Mouse (Mus musculus) neural tube, embryonic 11.5 days (tissue): Measurements from ENCODE around the gene Grid2. TPM values are rescaled to one million over a fixed set of nuclear protein-coding genes. Genes with fewer than 3 reads are reported as not detected.

Experiments used
- ATAC-seq: fragments of 200-750 bp; cut with Nextera tagmentation; 2 replicates; pipeline ENCODE4 v1.8.0; 2017; ENCODE audit warnings: moderate number of reproducible peaks, mild to moderate bottlenecking, moderate TSS enrichment, moderate library complexity; ENCODE audit not compliant: insufficient read depth, low FRiP score, low TSS enrichment
- DNase-seq: peaks from one replicate; pipeline ENCODE4 v3.0.0-alpha.2; 2015; ENCODE audit warnings: low spot score
- H3K27ac ChIP-seq: fragments of 300-500 bp; sonication (generic); 2 replicates; pipeline ENCODE4 v1.5.1; 2014; ENCODE audit warnings: low read depth, mild to moderate bottlenecking, low read length
- H3K27me3 ChIP-seq: fragments of 300-500 bp; sonication (generic); 2 replicates; pipeline ENCODE4 v1.6.1; 2014; ENCODE audit warnings: mild to moderate bottlenecking, low read length, mixed read lengths; ENCODE audit not compliant: control insufficient read depth, insufficient read depth
- H3K36me3 ChIP-seq: fragments of 300-500 bp; sonication (generic); 2 replicates; pipeline ENCODE4 v1.6.1; 2014; ENCODE audit warnings: mild to moderate bottlenecking, low read length, moderate library complexity, mixed read lengths; ENCODE audit not compliant: control insufficient read depth, insufficient read depth
- H3K4me1 ChIP-seq: fragments of 300-500 bp; sonication (generic); 2 replicates; pipeline ENCODE4 v1.6.1; 2014; ENCODE audit warnings: low read length, mixed read lengths; ENCODE audit not compliant: control insufficient read depth, insufficient read depth
- H3K4me2 ChIP-seq: fragments of 300-500 bp; sonication (generic); 2 replicates; pipeline ENCODE4 v1.6.1; 2014; ENCODE audit warnings: low read depth, mild to moderate bottlenecking, moderate library complexity
- H3K4me3 ChIP-seq: fragments of 300-500 bp; sonication (generic); 2 replicates; pipeline ENCODE4 v1.5.1; 2014; ENCODE audit warnings: low read depth, low read length
- H3K9ac ChIP-seq: fragments of 300-500 bp; sonication (generic); 2 replicates; pipeline ENCODE4 v1.6.1; 2014; ENCODE audit warnings: mild to moderate bottlenecking, low read length
- H3K9me3 ChIP-seq: fragments of 300-500 bp; sonication (generic); 2 replicates; pipeline ENCODE4 v1.6.1; 2016; ENCODE audit warnings: low read length; ENCODE audit not compliant: control insufficient read depth
- WGBS: fragments of 180-500 bp; shearing (Covaris S2); extraction: QIAGEN DNeasy Blood & Tissue Kit; methylation state at CpG from one replicate; pipeline ENCODE4 v1.1.7; 2014; 5-methylcytosine and 5-hydroxymethylcytosine counted together
- polyA plus RNA-seq: library from polyadenylated mRNA; unstranded; fragments of >200 nt; fragmentation: Nextera tagmentation; extraction: Ambion mirVana; gene quantifications from 2 replicates; pipeline ENCODE4 v1.2.1, GENCODE M21; 2014

Gene Grid2
- polyA plus RNA-seq, 1 experiment from 2014 or later: 3.3 TPM

DNA sequence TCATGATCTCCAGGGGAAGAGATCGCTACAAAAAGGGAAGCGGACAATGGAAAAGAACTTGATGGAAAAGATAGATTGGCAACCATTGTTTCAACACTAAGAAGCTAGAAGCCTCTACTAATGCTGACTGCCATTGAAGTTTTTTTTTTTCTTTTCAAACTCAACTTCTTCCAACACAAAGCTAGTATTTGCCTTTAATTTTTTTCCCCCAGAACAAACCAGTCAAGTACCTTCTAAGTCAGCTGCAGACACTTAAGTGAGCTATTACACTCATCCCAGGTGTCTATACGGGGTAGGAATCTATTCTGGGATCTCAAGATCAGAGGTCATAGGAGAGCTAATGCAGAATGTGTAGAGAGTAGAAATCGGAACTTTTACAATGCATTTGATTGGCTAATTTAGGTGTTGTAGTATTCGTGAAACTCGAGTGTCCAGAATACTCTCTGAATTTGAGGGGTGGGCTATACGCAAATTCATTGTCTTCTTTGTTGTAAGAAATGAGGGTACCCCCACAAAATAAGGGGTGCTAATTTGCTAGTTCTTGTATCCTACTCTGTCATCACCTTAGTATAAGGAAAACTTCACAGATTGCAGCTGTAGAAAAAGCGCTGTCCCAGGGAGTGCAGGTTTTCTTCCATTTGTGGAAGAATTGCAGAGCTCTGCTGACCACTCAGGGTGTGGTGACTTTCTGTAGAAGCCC lies 1476.1 kb downstream of the Grid2 start:
- WGBS: 3% methylated on average over 8 of the region's 8 CpGs
- no peak overlapping the region for H3K9ac ChIP-seq
- H3K27me3 ChIP-seq: peaks cover 90% of the 10 kb centered on the region
- DNase-seq (no peak), ATAC-seq (no peak)
- H3K9me3 ChIP-seq: no peaks in the 10 kb centered on the region
- no peaks in the 10 kb centered on the region for H3K36me3 ChIP-seq
- no peak overlapping the region for H3K4me3 ChIP-seq
- no peak overlapping the region for H3K4me2 ChIP-seq
- peaks cover 14% of the 10 kb centered on the region; the same call in 1 of the 2 replicates for H3K4me1 ChIP-seq
- H3K27ac ChIP-seq: no peak overlapping the region

DNA sequence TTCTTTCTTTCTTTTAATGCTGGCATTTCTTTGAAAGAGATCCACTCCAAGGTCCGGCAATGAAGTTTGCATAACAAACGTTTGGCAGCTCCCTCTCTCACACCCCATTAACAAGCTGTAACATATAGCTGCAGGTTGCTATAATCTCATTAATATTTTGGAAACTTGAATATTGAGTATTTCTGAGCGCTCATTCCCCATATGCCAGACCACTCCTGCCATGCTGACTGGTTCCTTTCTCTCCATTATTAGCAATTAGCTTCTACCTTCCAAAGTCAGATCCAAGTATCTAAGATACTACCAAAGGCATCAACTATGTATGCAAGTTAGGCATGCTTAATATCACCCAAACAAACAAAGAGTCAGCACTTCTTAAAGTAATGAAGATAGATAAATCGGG lies 1477.6 kb downstream of the Grid2 start:
- Histone ChIP-seq H3K4me1 (peaks cover 14% of the 10 kb centered on the region; the same call in 1 of the 2 replicates), H3K36me3 (no peaks in the 10 kb centered on the region), H3K9ac (no peak overlapping the region), H3K27me3 (peaks cover 77% of the 10 kb centered on the region), H3K4me2 (no peak overlapping the region), H3K9me3 (no peaks in the 10 kb centered on the region), H3K27ac (no peak overlapping the region), H3K4me3 (no peak overlapping the region)
- DNase-seq: no peak
- whole genome bisulfite sequencing: 2% methylated on average over 4 of the region's 4 CpGs
- no peak for ATAC-seq

- Histone ChIP-seq H3K4me3 (peak overlapping the region; percentile 37), H3K4me1 (peaks cover 8% of the 10 kb centered on the region; the same call in 1 of the 2 replicates), H3K36me3 (no peaks in the 10 kb centered on the region), H3K9ac (peak overlapping the region; percentile 31), H3K4me2 (peak overlapping the region; percentile 90), H3K9me3 (no peaks in the 10 kb centered on the region), H3K27me3 (peaks cover 63% of the 10 kb centered on the region), H3K27ac (no peak overlapping the region)
- peak; percentile 61 for DNase-seq
- 1% methylated on average over 54 of the region's 54 CpGs for WGBS
- ATAC-seq: peak; percentile 73
Observed at GRCm38 (mm10) chr6:64734441-64735320, 1479.0 kb downstream of the Grid2 start.

GRCm38 (mm10) chr6:64736317-64736716 lies 1480.6 kb downstream of the Grid2 start:
- ATAC-seq (no peak), DNase-seq (no peak)
- Histone ChIP-seq H3K9me3 (no peaks in the 10 kb centered on the region), H3K4me2 (no peak overlapping the region), H3K4me1 (0 out of 2 replicates have a peak, but pooled peaks cover 5% of the 10 kb centered on the region), H3K4me3 (no peak overlapping the region), H3K27me3 (peaks cover 49% of the 10 kb centered on the region), H3K27ac (no peak overlapping the region), H3K9ac (no peak overlapping the region), H3K36me3 (no peaks in the 10 kb centered on the region)
- WGBS: 82% methylated on average over 4 of the region's 4 CpGs

GRCm38 (mm10) chr6:64742915-64743489 lies 1487.3 kb downstream of the Grid2 start:
- Histone ChIP-seq H3K4me3 (no peak overlapping the region), H3K27ac (no peak overlapping the region), H3K27me3 (no peaks in the 10 kb centered on the region), H3K9me3 (no peaks in the 10 kb centered on the region), H3K4me2 (no peak overlapping the region), H3K9ac (no peak overlapping the region), H3K36me3 (no peaks in the 10 kb centered on the region), H3K4me1 (no peaks in the 10 kb centered on the region)
- DNase-seq (no peak), ATAC-seq (no peak)
- WGBS: 88% methylated on average over 2 of the region's 2 CpGs
